Mouse (Mus musculus) heart, embryonic 11.5 days (tissue): Measurements from ENCODE around the gene Polk. TPM values are rescaled to one million over a fixed set of nuclear protein-coding genes. Genes with fewer than 3 reads are reported as not detected.

Experiments used
- ATAC-seq: fragments of 200-750 bp; cut with Nextera tagmentation; replicated peaks from 2 replicates; pipeline ENCODE4 v1.8.0; 2017; ENCODE audit warnings: moderate library complexity; ENCODE audit not compliant: insufficient number of reproducible peaks, low FRiP score, low TSS enrichment
- H3K27ac ChIP-seq: fragments of 300-500 bp; sonication (generic); 2 replicates; pipeline ENCODE4 v1.5.1; 2014; ENCODE audit warnings: mild to moderate bottlenecking, low read depth, low read length
- H3K27me3 ChIP-seq: fragments of 300-500 bp; sonication (generic); 2 replicates; pipeline ENCODE4 v1.6.1; 2014; ENCODE audit warnings: mild to moderate bottlenecking, low read length, mixed read lengths; ENCODE audit not compliant: control insufficient read depth, insufficient read depth
- H3K36me3 ChIP-seq: fragments of 300-500 bp; sonication (generic); 2 replicates; pipeline ENCODE4 v1.6.1; 2014; ENCODE audit warnings: mild to moderate bottlenecking, low read length, moderate library complexity, mixed read lengths; ENCODE audit not compliant: control insufficient read depth, insufficient read depth
- H3K4me1 ChIP-seq: fragments of 300-500 bp; sonication (generic); 2 replicates; pipeline ENCODE4 v1.6.1; 2014; ENCODE audit warnings: low read length; ENCODE audit not compliant: control insufficient read depth, insufficient read depth
- H3K4me2 ChIP-seq: fragments of 300-500 bp; sonication (generic); 2 replicates; pipeline ENCODE4 v1.6.1; 2014; ENCODE audit warnings: mild to moderate bottlenecking, moderate library complexity
- H3K4me3 ChIP-seq: fragments of 300-500 bp; sonication (generic); 2 replicates; pipeline ENCODE4 v1.5.1; 2014; ENCODE audit warnings: low read depth, low read length
- H3K9ac ChIP-seq: fragments of 300-500 bp; sonication (generic); 2 replicates; pipeline ENCODE4 v1.6.1; 2014; ENCODE audit warnings: mild to moderate bottlenecking, low read depth, low read length, moderate library complexity
- H3K9me3 ChIP-seq: fragments of 300-500 bp; sonication (generic); replicated peaks from 2 replicates; pipeline ENCODE4 v1.6.1; 2016; ENCODE audit warnings: low read length; ENCODE audit not compliant: control insufficient read depth
- WGBS: fragments of 180-500 bp; shearing (Covaris S2); extraction: QIAGEN DNeasy Blood & Tissue Kit; methylation state at CpG from one replicate; pipeline ENCODE4 v1.1.7; 2014; ENCODE audit not compliant: insufficient replicate concordance; 5-methylcytosine and 5-hydroxymethylcytosine counted together
- polyA plus RNA-seq: library from polyadenylated mRNA; unstranded; fragments of >200 nt; fragmentation: Nextera tagmentation; extraction: Ambion mirVana; gene quantifications from 2 replicates; pipeline ENCODE4 v1.2.1, GENCODE M21; 2014

Gene Polk
- polyA plus RNA-seq, 1 experiment from 2014 or later: 5.8 TPM

- ATAC-seq: no peak
Measured at GRCm38 (mm10) chr13:96451386-96452140, 90.8 kb downstream of the Polk start.

DNA sequence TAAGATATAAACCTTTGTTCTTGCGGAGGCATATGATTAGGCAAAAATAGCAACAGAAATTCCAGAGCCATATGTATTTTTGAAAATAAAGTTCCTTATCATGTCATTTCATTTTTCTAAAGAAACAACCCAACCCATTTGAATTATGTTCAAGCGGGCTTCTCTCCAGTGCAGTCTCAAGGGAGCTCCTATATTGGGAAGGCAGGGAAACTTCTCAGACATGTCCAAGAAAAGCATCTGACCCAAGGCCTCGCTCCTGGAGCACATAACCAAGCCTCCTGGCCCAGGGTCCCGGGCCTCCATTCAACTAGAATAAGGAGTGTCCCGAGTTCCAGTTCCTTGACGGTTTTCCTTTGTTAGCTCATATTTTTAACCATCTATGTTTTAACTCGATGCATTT is 91.5 kb downstream of the Polk start:
- no peaks in the 10 kb centered on the region for H3K9me3 ChIP-seq
- H3K36me3 ChIP-seq: no peaks in the 10 kb centered on the region
- H3K27ac ChIP-seq: no peak overlapping the region
- 86% methylated on average over 7 of the region's 7 CpGs for WGBS
- ATAC-seq: no peak
- no peak overlapping the region for H3K9ac ChIP-seq
- no peak overlapping the region for H3K4me2 ChIP-seq
- no peaks in the 10 kb centered on the region for H3K4me1 ChIP-seq
- H3K27me3 ChIP-seq: no peaks in the 10 kb centered on the region
- no peak overlapping the region for H3K4me3 ChIP-seq

More at GRCm38 (mm10) chr13:96451386-96452140, 90.8 kb downstream of the Polk start:
- H3K27me3 ChIP-seq: no peaks in the 10 kb centered on the region
- H3K9me3 ChIP-seq: no peaks in the 10 kb centered on the region
- no peaks in the 10 kb centered on the region for H3K36me3 ChIP-seq
- H3K4me3 ChIP-seq: no peak overlapping the region
- no peaks in the 10 kb centered on the region for H3K4me1 ChIP-seq
- H3K4me2 ChIP-seq: no peak overlapping the region
- 84% methylated on average over 11 of the region's 11 CpGs for WGBS
- H3K27ac ChIP-seq: no peak overlapping the region
- H3K9ac ChIP-seq: no peak overlapping the region

GRCm38 (mm10) chr13:96450205-96450856 is 92.0 kb downstream of the Polk start:
- WGBS: 80% methylated on average over 11 of the region's 11 CpGs
- Histone ChIP-seq H3K36me3 (no peaks in the 10 kb centered on the region), H3K9ac (no peak overlapping the region), H3K4me1 (no peaks in the 10 kb centered on the region), H3K27me3 (no peaks in the 10 kb centered on the region), H3K4me2 (no peak overlapping the region), H3K27ac (no peak overlapping the region), H3K4me3 (no peak overlapping the region), H3K9me3 (no peaks in the 10 kb centered on the region)
- ATAC-seq: no peak

GRCm38 (mm10) chr13:96440436-96440835 is 101.9 kb downstream of the Polk start:
- 73% methylated on average over 4 of the region's 4 CpGs for WGBS
- ATAC-seq: no peak

DNA sequence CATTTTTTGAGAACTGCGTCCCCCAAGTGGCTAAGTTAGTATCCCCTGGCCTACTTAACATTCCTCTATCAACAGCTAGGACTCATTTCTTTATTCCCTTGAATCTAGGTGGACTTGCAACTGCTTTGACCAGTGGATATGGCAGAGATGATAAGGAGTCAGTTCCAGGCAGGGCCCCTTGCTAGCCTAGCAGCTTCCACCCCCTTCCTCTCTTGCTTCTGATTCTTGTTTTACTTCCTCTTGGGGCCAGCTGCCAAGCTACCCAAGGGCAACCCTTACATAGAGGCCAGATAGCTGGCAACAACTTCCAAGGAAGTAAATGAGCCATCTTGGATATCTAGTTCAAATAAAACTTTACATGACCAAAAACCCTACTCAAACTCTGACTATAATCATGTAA is 105.5 kb downstream of the Polk start:
- Histone ChIP-seq H3K9ac (no peak overlapping the region), H3K4me1 (peaks cover 24% of the 10 kb centered on the region), H3K27ac (no peak overlapping the region), H3K4me3 (no peak overlapping the region), H3K4me2 (no peak overlapping the region), H3K9me3 (no peaks in the 10 kb centered on the region), H3K36me3 (no peaks in the 10 kb centered on the region), H3K27me3 (no peaks in the 10 kb centered on the region)
- 82% methylated on average over 1 of the region's 1 CpGs for WGBS
- no peak for ATAC-seq

More at GRCm38 (mm10) chr13:96440436-96440835, 101.9 kb downstream of the Polk start:
- Histone ChIP-seq H3K9me3 (no peaks in the 10 kb centered on the region), H3K4me1 (peaks cover 10% of the 10 kb centered on the region), H3K27ac (no peak overlapping the region), H3K4me2 (no peak overlapping the region), H3K9ac (no peak overlapping the region), H3K4me3 (no peak overlapping the region), H3K27me3 (no peaks in the 10 kb centered on the region), H3K36me3 (no peaks in the 10 kb centered on the region)

- H3K4me3 ChIP-seq: no peak overlapping the region
- H3K4me2 ChIP-seq: peak overlapping the region; percentile 39
- H3K27ac ChIP-seq: no peak overlapping the region
- no peak for ATAC-seq
- H3K9me3 ChIP-seq: no peaks in the 10 kb centered on the region
- H3K4me1 ChIP-seq: peaks cover 24% of the 10 kb centered on the region
- no peaks in the 10 kb centered on the region for H3K27me3 ChIP-seq
- H3K9ac ChIP-seq: no peak overlapping the region
- no peaks in the 10 kb centered on the region for H3K36me3 ChIP-seq
- 22% methylated on average over 11 of the region's 13 CpGs for WGBS
Measured at GRCm38 (mm10) chr13:96435793-96436192, 106.6 kb downstream of the Polk start.

DNA sequence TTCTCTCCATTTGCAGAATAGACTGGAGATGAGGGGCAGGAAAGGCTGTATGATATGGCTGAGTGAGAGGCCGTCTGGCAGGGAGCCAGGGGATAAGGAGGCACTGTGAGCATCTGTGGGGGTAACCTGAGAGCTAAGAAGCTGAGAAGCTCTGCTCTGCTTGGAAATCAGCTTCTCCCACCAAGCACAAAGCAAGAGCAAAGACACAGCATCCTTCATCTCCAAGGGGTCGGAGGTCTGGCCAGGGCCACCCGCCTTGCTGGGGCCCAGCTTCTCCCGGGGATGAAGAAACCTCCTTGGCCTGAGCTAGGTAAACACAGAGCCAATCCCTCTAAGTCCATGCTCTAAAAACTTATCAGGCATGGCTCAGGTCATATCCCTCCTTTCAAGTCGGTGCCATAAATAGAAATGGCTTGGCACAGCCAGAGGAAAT is 107.5 kb downstream of the Polk start:
- no peaks in the 10 kb centered on the region for H3K9me3 ChIP-seq
- H3K9ac ChIP-seq: no peak overlapping the region
- no peak for ATAC-seq
- WGBS: 26% methylated on average over 5 of the region's 5 CpGs
- H3K4me2 ChIP-seq: peak overlapping the region; percentile 39
- no peak overlapping the region for H3K4me3 ChIP-seq
- no peaks in the 10 kb centered on the region for H3K36me3 ChIP-seq
- H3K4me1 ChIP-seq: peaks cover 24% of the 10 kb centered on the region
- H3K27ac ChIP-seq: peak overlapping the region; percentile 6
- no peaks in the 10 kb centered on the region for H3K27me3 ChIP-seq

- no peak for ATAC-seq
- Histone ChIP-seq H3K4me3 (no peak overlapping the region), H3K9ac (no peak overlapping the region), H3K9me3 (no peaks in the 10 kb centered on the region), H3K27me3 (no peaks in the 10 kb centered on the region), H3K4me1 (peaks cover 24% of the 10 kb centered on the region), H3K27ac (no peak overlapping the region; the same call in 1 of the 2 replicates), H3K36me3 (no peaks in the 10 kb centered on the region), H3K4me2 (no peak overlapping the region)
- 35% methylated on average over 11 of the region's 11 CpGs for WGBS
Measured at GRCm38 (mm10) chr13:96433648-96434190, 108.7 kb downstream of the Polk start.
